Mouse (Mus musculus): ENCODE data around the gene Gm15093. TPM values are rescaled to one million over a fixed set of nuclear protein-coding genes. Genes with fewer than 3 reads are reported as not detected.
"Not testable (repeated sequence)": the region's sequence is repeated elsewhere in the genome, so short reads cannot be mapped to it uniquely, and the experiment has no call there.

Gm15093 gene
- not detected in 2 replicates for polyA plus RNA-seq (2016; fragmentation: Nextera tagmentation; extraction: Ambion mirVana)

- not testable (repeated sequence) for H3K9me3 ChIP-seq (replicated peaks); H3K27me3 ChIP-seq; H3K4me2 ChIP-seq (replicated peaks); H3K27ac ChIP-seq; H3K4me3 ChIP-seq; H3K9ac ChIP-seq; H3K4me1 ChIP-seq; ATAC-seq (ENCODE audit: low FRiP score); H3K36me3 ChIP-seq
- no CpG with 5 or more reads among the region's 1 CpGs for WGBS
Observed at GRCm38 (mm10) chrX:149272077-149272476, at the start of gene Gm15093. Gene Gm15093 (plus strand): TSS chrX:149272377.

Other genes with a start within 250 kb of the Gm15093 start
- not detected in 2 replicates for gene Ott, start 198.1 kb upstream of the Gm15093 start, polyA plus RNA-seq (2016; fragmentation: Nextera tagmentation; extraction: Ambion mirVana)
- not detected in 2 replicates for gene Gm15085, start 175.2 kb downstream of the Gm15093 start, polyA plus RNA-seq (2016; fragmentation: Nextera tagmentation; extraction: Ambion mirVana)

Measured in hindbrain, embryonic 12.5 days (tissue).